Mouse (Mus musculus) cerebellum, postnatal 14 days (tissue): ENCODE results near the gene AC192777.2.
"Not testable (repeated sequence)": the region's sequence is repeated elsewhere in the genome, so short reads cannot be mapped to it uniquely, and the experiment has no call there.

Source experiments
- DNase-seq, 2 experiments: peaks; one replicate each; pipeline ENCODE4 v3.0.0; 2021; ENCODE audit warnings: mixed read lengths in 2 of 2

The AC192777.2 gene

GRCm38 (mm10) chr17:40095150-40095549, at the start of gene AC192777.2:
Gene AC192777.2 (plus strand): TSS chr17:40095450.
- DNase-seq, result not testable (repeated sequence)

GRCm38 (mm10) chr17:40116172-40116571, 20.9 kb downstream of the AC192777.2 start:
- DNase-seq, result not testable (repeated sequence)

- not testable (repeated sequence) for DNase-seq
Measured at GRCm38 (mm10) chr17:40116877-40117276, 21.6 kb downstream of the AC192777.2 start.
